Mouse (Mus musculus) C2C12 (cell line): ENCODE data around the gene Col4a1. TPM values are rescaled to one million over a fixed set of nuclear protein-coding genes. Genes with fewer than 3 reads are reported as not detected.
A peak's percentile ranks its signal among the peaks of the same experiment; 100 is the strongest.

ENCODE experiments used
- H3K27me3 ChIP-seq: one replicate; pipeline ENCODE4 v1.6.1; 2011; ENCODE audit not compliant: control insufficient read depth, insufficient read depth, insufficient read length
- H3K36me3 ChIP-seq: one replicate; pipeline ENCODE4 v1.6.1; 2011; ENCODE audit not compliant: control insufficient read depth, insufficient read depth
- H3K4me3 ChIP-seq: one replicate; pipeline ENCODE4 v1.5.1; 2011; ENCODE audit warnings: mild to moderate bottlenecking, control low read depth; ENCODE audit not compliant: poor library complexity, insufficient read depth, severe bottlenecking
- H3K79me2 ChIP-seq: one replicate; pipeline ENCODE4 v1.6.1; 2011; ENCODE audit not compliant: control insufficient read depth, insufficient read depth
- H3K79me3 ChIP-seq: one replicate; pipeline ENCODE4 v1.6.1; 2011; ENCODE audit warnings: low read depth, control low read depth
- H3ac ChIP-seq: one replicate; pipeline ENCODE3; 2011; ENCODE audit warnings: low read depth; ENCODE audit not compliant: control insufficient read depth, insufficient read length
- CEBPB ChIP-seq: IDR thresholded peaks from one replicate; pipeline ENCODE4 v1.6.1; 2011; ENCODE audit warnings: low read depth, mild to moderate bottlenecking, control low read depth, moderate library complexity
- CTCF ChIP-seq: IDR thresholded peaks from one replicate; pipeline ENCODE4 v1.5.1; 2011; ENCODE audit not compliant: control insufficient read depth, insufficient read depth, insufficient read length
- FOSL1 ChIP-seq: IDR thresholded peaks from one replicate; pipeline ENCODE4 v1.8.0; 2011; ENCODE audit warnings: mild to moderate bottlenecking, low read length; ENCODE audit not compliant: poor library complexity, insufficient read depth, severe bottlenecking
- MAX ChIP-seq: IDR thresholded peaks from one replicate; pipeline ENCODE4 v1.6.1; 2011; ENCODE audit warnings: mild to moderate bottlenecking, control low read depth
- MYOD1 ChIP-seq: IDR thresholded peaks from one replicate; pipeline ENCODE4 v1.6.1; 2011; ENCODE audit warnings: low read depth; ENCODE audit not compliant: control insufficient read depth, insufficient read length
- MYOG ChIP-seq: IDR thresholded peaks from one replicate; pipeline ENCODE4 v1.6.1; 2011; ENCODE audit not compliant: control insufficient read depth, insufficient read length; ENCODE audit errors: extremely low read depth
- USF1 ChIP-seq: IDR thresholded peaks from one replicate; pipeline ENCODE4 v1.6.1; 2011; ENCODE audit warnings: low read depth, mild to moderate bottlenecking, control low read depth, moderate library complexity
- polyA plus RNA-seq: library from polyadenylated mRNA; unstranded; fragments of >200 nt; fragmentation: generic; extraction: Trizol; gene quantifications from one replicate; pipeline ENCODE4 v1.2.1, GENCODE M21; 2012; ENCODE audit warnings: missing spikeins

Gene Col4a1
- polyA plus RNA-seq, 1 experiment: 74.7 TPM

DNA sequence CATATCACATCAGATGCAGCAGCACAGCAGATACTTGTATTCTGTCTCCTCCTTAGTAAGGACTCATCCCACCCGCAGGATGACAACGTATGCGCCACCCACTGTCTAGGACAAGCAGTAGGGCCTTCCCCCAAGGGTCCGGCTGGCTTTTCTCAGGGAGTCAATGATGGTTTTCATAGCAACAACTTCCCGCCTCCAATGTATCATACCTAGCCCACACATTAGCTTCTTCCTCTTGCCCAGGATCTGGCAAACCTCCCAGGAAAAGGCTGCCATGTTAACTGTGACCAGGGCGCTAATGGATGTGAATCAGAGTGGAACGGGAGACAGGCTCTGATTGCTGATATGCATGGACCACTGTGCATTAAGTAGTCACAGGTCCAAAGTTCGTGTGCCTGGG, 12.2 kb downstream of the Col4a1 start:
- peaks cover 48% of the 10 kb centered on the region for H3K79me3 ChIP-seq
- no peaks in the 10 kb centered on the region for H3K27me3 ChIP-seq
- TF ChIP-seq MYOD1 (no peak), FOSL1 (no peak), CEBPB (no peak), MYOG (no peak), MAX (no peak), USF1 (no peak)
- H3ac ChIP-seq: no peak overlapping the region
- H3K4me3 ChIP-seq: no peak overlapping the region
- no peaks in the 10 kb centered on the region for H3K36me3 ChIP-seq
- peaks cover 97% of the 10 kb centered on the region for H3K79me2 ChIP-seq

DNA sequence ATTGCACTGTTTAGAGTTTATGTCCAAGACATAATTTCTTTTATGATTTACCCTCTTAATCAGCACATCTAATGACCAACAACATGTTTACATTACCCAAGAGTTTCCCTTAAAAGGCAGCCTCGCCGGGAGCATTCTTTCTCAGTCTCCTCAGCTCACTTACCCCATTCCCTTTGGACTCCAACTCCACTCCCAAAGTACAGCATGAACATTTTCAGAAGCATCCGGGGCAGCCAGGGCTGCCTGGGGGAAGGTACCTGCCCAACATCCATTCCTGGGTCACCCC, 13.4 kb downstream of the Col4a1 start:
- Histone ChIP-seq H3K79me2 (peaks cover 97% of the 10 kb centered on the region), H3ac (no peak overlapping the region), H3K36me3 (no peaks in the 10 kb centered on the region), H3K27me3 (no peaks in the 10 kb centered on the region), H3K79me3 (peaks cover 36% of the 10 kb centered on the region), H3K4me3 (no peak overlapping the region)
- no peak for TF ChIP-seq MYOG
- TF ChIP-seq CEBPB: no peak
- no peak for TF ChIP-seq USF1
- TF ChIP-seq CTCF: no peak
- no peak for TF ChIP-seq MYOD1
- TF ChIP-seq FOSL1: no peak
- TF ChIP-seq MAX: no peak

DNA sequence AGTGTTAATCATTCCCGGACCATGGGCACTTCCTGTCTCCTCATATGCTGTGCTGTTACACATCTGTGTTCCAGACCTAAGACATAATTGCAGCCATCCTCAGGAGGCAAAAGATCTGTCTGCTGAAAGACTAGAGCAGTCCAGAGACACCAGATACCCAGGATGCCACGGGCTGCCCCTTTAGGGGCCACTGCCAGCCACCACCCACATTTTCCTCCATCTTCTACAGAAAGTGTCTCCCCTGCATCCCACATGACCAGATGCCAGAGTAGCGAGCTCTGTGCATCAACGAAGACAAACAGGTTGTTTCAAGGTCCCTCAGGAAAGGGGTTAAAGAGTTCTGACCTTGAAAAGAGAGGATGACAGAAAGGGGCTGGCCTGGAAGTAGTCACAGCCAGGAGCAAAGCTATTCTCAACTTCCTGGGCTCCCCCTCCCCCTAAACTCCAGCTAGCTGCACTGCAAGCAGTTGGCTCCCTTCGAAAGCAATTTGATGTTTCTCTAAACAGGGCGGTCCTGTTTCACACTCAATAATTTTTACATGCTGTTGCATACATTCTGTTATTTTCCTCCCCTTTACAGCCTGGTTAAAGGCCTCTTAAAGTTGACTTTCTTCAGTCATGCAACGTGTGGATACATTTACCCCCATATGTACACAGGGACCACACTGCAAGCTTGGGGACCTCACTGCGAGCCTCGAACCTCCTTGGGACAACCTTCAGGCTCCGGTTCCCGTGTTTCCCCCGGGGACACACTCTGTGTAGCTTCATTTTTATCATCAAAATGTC, 13.9 kb downstream of the Col4a1 start:
- no peaks in the 10 kb centered on the region for H3K27me3 ChIP-seq
- peaks cover 33% of the 10 kb centered on the region for H3K79me3 ChIP-seq
- peaks cover 97% of the 10 kb centered on the region for H3K79me2 ChIP-seq
- H3K4me3 ChIP-seq: no peak overlapping the region
- no peaks in the 10 kb centered on the region for H3K36me3 ChIP-seq
- H3ac ChIP-seq: no peak overlapping the region
- TF ChIP-seq MAX: no peak
- no peak for TF ChIP-seq USF1
- TF ChIP-seq FOSL1: no peak
- no peak for TF ChIP-seq MYOD1

DNA sequence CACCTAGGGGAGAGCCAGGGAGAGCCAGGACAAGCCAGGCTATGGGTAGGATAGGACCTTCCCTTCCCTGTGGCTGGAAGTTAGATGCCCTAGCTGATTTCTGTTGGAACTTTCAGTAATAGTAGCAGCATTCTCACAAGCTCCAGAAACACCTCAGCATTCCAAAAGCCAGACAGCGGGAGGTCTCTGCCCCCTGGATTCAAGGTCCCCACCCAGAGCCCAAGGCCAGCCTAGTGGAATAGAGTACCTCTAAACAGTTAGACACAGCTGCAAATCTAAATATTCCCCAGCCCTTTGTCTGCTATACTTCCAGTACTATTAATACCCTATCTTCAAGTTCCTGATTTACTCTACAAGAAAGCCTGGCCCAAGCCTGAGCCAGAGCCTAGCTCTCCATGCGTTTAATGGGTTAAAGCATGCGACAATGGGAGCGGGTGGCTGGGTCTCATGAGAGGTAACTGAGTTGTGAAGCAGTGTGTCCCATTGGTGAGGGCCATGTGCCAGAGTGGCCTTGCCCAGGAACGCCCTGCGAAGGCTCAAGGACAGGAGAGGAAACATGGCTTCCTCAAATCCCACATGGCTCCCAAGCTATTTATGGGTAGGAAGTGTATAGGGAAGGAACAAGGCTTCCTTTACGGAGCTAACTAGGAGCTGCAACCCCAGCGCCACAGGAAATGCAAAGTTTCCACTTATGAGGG, 15.3 kb downstream of the Col4a1 start:
- H3K79me2 ChIP-seq: peaks cover 83% of the 10 kb centered on the region
- no peaks in the 10 kb centered on the region for H3K36me3 ChIP-seq
- no peaks in the 10 kb centered on the region for H3K27me3 ChIP-seq
- H3K79me3 ChIP-seq: peaks cover 31% of the 10 kb centered on the region
- H3ac ChIP-seq: no peak overlapping the region
- TF ChIP-seq USF1 (no peak), MYOG (no peak), CTCF (no peak), FOSL1 (no peak), MYOD1 (no peak), MAX (no peak), CEBPB (no peak)
- H3K4me3 ChIP-seq: no peak overlapping the region

DNA sequence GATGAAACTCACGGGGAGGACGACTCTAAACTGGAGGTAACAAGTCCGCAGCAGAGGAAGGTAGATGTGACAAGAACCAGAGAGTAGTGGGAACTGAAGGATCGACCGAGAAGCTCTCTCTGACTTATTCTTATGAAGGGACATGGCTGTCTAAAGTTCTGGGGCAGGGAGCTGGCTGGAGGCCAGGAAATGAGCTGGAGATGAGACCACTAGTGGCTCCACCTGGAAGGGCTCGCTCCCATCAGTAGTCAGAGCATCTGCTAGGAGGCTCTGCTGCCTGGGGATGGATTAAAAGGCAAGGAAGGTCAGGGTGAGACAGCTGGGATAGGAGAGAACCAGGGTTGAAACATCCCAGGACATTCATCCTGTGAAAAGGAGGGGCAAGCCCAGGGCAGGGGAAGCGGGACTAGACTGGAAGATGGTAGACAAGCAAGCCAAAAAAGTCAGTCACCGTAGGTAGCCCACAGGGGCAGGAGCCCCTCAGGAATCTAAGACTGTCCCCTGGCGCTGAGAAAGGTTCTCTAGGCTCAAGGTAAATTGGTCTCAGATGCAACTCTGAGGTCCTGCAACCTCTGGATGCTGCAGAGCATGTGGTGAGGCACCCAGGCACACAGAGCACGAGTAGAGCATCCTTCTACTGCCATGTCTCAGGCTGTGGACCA, 16.2 kb downstream of the Col4a1 start:
- Histone ChIP-seq H3ac (no peak overlapping the region), H3K36me3 (no peaks in the 10 kb centered on the region), H3K4me3 (no peak overlapping the region), H3K79me2 (peaks cover 82% of the 10 kb centered on the region), H3K27me3 (no peaks in the 10 kb centered on the region), H3K79me3 (peaks cover 31% of the 10 kb centered on the region)
- TF ChIP-seq MAX: no peak
- TF ChIP-seq CEBPB: no peak
- no peak for TF ChIP-seq USF1
- TF ChIP-seq MYOD1: no peak
- no peak for TF ChIP-seq FOSL1
- no peak for TF ChIP-seq CTCF
- no peak for TF ChIP-seq MYOG

DNA sequence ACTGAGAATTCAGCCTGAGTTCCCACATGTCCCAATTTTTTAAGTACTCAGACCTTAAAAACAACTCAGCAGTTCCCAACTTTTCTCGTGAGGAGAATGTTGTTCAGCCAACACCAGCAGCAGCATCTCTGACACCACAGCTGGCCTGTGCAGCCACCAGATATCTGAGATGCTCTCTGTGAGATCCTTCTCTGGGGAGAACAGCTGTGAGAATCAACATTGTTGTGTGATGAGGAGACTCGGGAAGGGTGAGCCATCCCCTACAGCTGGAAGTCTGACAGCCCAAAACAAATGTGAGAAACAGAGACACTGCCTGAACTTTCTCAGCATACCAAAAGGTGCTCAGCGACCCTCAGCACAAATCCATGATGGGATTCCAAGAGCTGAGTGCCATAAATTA, 20.0 kb downstream of the Col4a1 start:
- Histone ChIP-seq H3K4me3 (no peak overlapping the region), H3K79me2 (peaks cover 63% of the 10 kb centered on the region), H3K27me3 (no peaks in the 10 kb centered on the region), H3ac (no peak overlapping the region), H3K79me3 (peaks cover 19% of the 10 kb centered on the region), H3K36me3 (no peaks in the 10 kb centered on the region)
- TF ChIP-seq CTCF: no peak
- peak; percentile 86 for TF ChIP-seq MYOD1
- no peak for TF ChIP-seq CEBPB
- TF ChIP-seq USF1: no peak
- TF ChIP-seq MAX: no peak
- no peak for TF ChIP-seq MYOG
- TF ChIP-seq FOSL1: no peak
